Mouse (Mus musculus): Measurements from ENCODE around the gene Epha1.
A peak's percentile ranks its signal among the peaks of the same experiment; 100 is the strongest.

Epha1 gene

GRCm38 (mm10) chr6:42372816-42373547 lies at the start of gene Epha1:
Gene Epha1 (minus strand): TSS chr6:42373268.
- peak; percentile 88 for DNase-seq

- no peak for DNase-seq
These were observed 48.4 kb upstream of the Epha1 start for GRCm38 (mm10) chr6:42421439-42421838.

- no peak for DNase-seq
These were observed 46.4 kb upstream of the Epha1 start for GRCm38 (mm10) chr6:42419443-42419842.

- no peak for DNase-seq
These were observed 32.1 kb upstream of the Epha1 start, which contains the start of gene Tas2r135 for GRCm38 (mm10) chr6:42405134-42405533. Gene Tas2r135 (plus strand): TSS chr6:42405434.

GRCm38 (mm10) chr6:42399938-42400337 lies 26.9 kb upstream of the Epha1 start, which contains the start of gene Tas2r143:
Gene Tas2r143 (plus strand): TSS chr6:42400238.
- no peak for DNase-seq

GRCm38 (mm10) chr6:42398998-42399397 lies 25.9 kb upstream of the Epha1 start:
- no peak for DNase-seq

GRCm38 (mm10) chr6:42398285-42398684 lies 25.2 kb upstream of the Epha1 start:
- DNase-seq = no peak

GRCm38 (mm10) chr6:42397041-42397657 lies 24.1 kb upstream of the Epha1 start:
- no peak for DNase-seq

GRCm38 (mm10) chr6:42395960-42396809 lies 23.1 kb upstream of the Epha1 start:
- DNase-seq = no peak

GRCm38 (mm10) chr6:42391796-42392330 lies 18.8 kb upstream of the Epha1 start:
- no peak for DNase-seq

- DNase-seq = peak; percentile 61
These were observed 12.6 kb upstream of the Epha1 start for GRCm38 (mm10) chr6:42385635-42386034.

GRCm38 (mm10) chr6:42383360-42383759 lies 10.3 kb upstream of the Epha1 start:
- DNase-seq = no peak

- DNase-seq = no peak
These were observed 8.9 kb upstream of the Epha1 start for GRCm38 (mm10) chr6:42381916-42382381.

GRCm38 (mm10) chr6:42381221-42381620 lies 8.2 kb upstream of the Epha1 start:
- DNase-seq = no peak

- peak; percentile 69 for DNase-seq
These were observed 7.5 kb upstream of the Epha1 start for GRCm38 (mm10) chr6:42380416-42381144.

- no peak for DNase-seq
These were observed 6.5 kb upstream of the Epha1 start for GRCm38 (mm10) chr6:42379551-42379950.

GRCm38 (mm10) chr6:42377280-42377679 lies 4.2 kb upstream of the Epha1 start:
- DNase-seq = no peak

GRCm38 (mm10) chr6:42376504-42377019 lies 3.5 kb upstream of the Epha1 start:
- DNase-seq = no peak

- no peak for DNase-seq
These were observed 2.9 kb upstream of the Epha1 start for GRCm38 (mm10) chr6:42376016-42376415.

GRCm38 (mm10) chr6:42375131-42375530 lies 2.1 kb upstream of the Epha1 start:
- no peak for DNase-seq

- DNase-seq = no peak
These were observed 1.6 kb upstream of the Epha1 start for GRCm38 (mm10) chr6:42374701-42375100.
